Mouse (Mus musculus) testis, adult 10 weeks (tissue): Measurements from ENCODE around the gene Spin2c. TPM values are rescaled to one million over a fixed set of nuclear protein-coding genes. Genes with fewer than 3 reads are reported as not detected.

Source experiments
- polyA plus RNA-seq: library from polyadenylated mRNA; stranded (reverse); fragments of 350-450 nt; fragmentation: Illumina TruSeq; extraction: RNeasy Lipid Tissue Mini Kit (QIAGEN cat#74804); gene quantifications from one replicate; pipeline ENCODE4 v1.2.3, GENCODE M21; 2014; ENCODE audit warnings: low read depth, low replicate concordance

The Spin2c gene
- polyA plus RNA-seq, result 1.6 TPM

DNA sequence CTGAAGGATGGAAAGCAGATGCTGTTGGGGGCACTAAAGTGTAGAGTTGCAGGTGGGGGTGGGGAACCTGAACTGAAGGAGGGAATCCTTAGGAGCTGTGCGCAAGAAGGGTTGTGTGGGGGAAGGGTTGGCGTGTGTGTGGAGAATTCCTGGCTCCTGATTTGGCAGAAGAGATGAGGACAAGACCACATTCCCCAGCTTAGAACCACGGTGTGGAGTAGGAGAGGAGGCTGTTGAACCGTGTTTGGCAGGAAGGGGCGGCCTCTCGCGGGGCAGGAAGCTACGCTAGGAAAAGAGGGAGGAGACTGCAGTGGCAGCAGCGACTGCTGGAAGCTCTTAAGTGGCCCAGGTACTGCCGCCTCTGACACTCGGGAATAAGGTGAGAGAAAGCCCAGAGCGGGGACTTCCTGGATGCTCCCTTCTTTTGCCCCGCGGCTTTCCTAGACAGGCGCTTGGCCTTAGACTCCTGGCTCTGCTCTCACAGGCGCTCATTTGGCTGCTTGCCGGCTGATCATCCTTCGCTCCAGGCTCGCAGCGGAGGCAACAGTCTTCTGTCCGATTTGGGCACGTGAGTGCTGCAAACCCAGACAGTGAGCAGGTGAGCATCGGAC, at the start of gene Spin2c:
Gene Spin2c, plus strand, starts transcription at position 275 of the 611 bp plus-strand sequence.

Other genes starting within 250 kb of the Spin2c start
- gene Kctd12b, start 135.8 kb upstream of the Spin2c start, polyA plus RNA-seq, result 1.3 TPM
- gene Nbdy, start 108.6 kb upstream of the Spin2c start, polyA plus RNA-seq, result 8.9 TPM
- gene Samt1, start 180.4 kb downstream of the Spin2c start, polyA plus RNA-seq, result 38.8 TPM
- gene 4921511M17Rik, start 201.6 kb downstream of the Spin2c start, polyA plus RNA-seq, result 38.8 TPM
- 59.1 TPM for gene Gm10057, start 222.8 kb downstream of the Spin2c start, polyA plus RNA-seq